Mouse (Mus musculus) MEL-GATA-1-ER (cell line): ENCODE data around the gene Cers2.

Experiments used
- DNase-seq: peaks from one replicate; pipeline ENCODE4 v3.0.0-alpha.2; 2012; ENCODE audit warnings: low read depth; ENCODE audit errors: extremely low read depth

Cers2 gene

DNA sequence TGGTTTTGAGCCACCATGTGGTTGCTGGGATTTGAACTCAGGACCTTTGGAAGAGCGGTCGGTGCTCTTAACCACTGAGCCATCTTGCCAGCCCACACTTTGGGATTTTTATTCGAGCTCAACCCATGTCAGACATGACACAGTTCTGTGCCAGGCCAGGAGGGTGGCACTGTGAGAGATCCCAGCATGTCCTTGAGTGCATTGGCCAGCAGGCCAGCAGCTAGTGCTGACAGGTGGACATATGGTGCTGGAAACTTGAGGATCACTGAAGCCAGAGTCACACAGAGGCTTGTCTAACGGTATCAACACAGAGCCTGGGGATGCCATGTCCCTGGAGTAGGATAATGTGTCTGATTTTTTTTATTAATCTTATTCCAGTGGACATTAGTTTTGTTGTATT lies 25.2 kb upstream of the Cers2 start:
- no peak for DNase-seq

DNA sequence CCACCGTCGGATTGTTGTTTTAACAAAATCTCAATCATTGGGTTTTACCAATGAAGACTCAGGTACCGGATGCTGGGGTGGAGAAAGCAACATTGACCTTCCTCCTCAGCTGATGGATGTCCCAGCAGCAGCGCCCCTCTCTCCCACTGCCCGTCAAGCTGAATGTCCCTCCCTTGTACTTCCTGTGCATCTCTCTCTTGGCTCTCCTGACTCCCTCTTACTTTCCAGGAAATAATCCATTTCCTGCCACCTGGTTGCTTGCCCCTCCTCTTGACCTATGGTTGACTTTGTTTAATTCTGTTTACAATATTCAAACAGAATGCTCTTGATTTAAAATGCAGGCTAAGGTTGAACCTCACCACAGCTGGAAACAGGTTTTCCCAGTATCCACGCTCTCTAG lies 24.4 kb upstream of the Cers2 start:
- no peak for DNase-seq

DNA sequence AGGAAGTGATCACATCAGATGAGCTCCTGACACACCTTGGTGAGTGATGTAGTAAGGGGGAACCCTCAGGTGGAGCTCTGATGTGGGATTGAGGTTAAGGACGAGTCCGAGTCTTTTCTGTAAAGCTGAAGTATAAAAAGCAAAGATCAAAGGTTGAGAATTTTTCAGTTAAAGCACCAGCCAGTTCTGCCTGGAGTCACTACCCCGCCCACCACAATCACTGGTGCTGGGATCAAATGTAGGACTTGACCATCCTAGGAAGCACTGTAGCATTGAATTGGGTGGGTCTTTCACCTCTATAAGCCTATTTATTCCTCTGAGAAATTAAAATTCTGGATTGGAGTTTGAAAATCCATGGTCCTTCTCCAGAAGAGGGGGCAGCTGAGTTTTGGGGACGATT lies 23.6 kb upstream of the Cers2 start:
- no peak for DNase-seq

DNA sequence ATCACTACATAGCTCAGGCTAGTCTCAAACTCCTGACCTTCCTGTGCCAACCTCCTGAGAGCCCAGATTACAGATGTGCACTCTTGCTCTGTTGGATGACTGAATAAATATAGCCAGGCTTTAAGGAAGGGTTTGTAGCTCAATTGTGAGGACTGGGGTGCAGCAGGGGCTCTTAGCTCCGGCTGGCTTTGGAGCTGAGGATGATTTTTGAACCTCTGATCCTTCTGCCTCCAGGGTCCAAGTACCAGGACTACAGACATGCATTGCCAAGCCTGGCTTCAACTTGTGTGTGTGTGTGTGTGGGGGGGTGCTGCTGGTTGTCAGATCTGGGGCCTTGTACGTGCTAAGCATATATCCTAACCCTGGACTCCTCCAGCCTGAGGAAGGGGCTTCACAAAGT lies 21.7 kb upstream of the Cers2 start:
- DNase-seq, result no peak

DNA sequence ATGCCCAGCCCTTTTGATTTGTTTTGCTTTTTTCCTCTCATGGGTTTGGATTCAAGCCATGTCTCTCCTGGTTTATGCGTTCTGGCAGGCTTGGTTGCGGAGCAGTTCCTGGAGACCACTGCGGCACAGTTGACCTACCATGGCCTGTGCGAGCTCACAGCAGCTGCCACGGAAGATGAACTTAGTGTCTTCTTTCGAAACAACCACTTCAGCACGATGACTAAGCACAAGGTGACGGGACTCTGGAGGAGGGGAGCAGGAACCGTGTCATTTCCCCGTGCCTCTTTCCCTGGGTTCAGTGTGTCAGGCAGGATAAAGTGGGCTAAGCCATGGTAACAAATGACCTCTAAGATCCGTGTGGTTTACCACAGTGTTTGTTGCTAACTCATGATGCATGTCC lies 21.1 kb upstream of the Cers2 start:
- no peak for DNase-seq

DNA sequence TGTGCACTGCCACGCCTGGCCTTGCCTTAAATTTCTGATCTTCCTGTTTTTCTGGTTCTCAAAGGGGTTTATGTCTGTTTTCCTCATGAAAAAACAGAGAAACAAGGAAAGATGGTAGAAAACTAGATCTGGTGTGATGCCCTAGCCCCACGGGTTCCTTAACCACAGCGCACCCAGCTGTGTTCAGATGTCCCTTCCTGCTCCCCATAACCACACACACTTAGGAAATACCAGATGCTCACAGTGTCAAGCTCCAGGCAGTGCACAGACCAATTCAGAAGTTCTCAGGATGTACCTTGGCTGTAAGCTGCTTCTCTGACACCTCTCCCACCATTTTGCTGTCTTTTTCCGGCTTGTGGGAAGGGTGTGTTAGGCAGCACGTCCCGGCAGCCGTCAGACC lies 20.3 kb upstream of the Cers2 start:
- no peak for DNase-seq

DNA sequence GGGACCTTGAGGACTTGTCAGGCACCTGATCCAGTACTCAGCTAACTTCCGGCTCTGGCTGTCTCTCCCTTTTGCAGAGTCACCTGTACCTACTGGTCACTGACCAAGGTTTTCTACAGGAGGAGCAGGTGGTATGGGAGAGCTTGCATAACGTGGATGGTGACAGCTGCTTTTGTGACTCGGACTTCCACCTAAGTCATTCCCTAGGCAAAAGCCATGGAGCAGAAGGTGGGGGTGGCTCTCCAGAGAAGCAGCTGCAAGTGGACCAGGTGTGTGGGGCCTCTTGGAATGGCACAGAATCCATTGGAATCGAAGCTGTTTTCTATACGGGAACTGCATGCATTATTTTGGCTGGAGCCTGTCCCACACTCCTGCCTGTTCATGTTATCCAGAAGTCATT lies 19.9 kb upstream of the Cers2 start:
- DNase-seq, result no peak

DNA sequence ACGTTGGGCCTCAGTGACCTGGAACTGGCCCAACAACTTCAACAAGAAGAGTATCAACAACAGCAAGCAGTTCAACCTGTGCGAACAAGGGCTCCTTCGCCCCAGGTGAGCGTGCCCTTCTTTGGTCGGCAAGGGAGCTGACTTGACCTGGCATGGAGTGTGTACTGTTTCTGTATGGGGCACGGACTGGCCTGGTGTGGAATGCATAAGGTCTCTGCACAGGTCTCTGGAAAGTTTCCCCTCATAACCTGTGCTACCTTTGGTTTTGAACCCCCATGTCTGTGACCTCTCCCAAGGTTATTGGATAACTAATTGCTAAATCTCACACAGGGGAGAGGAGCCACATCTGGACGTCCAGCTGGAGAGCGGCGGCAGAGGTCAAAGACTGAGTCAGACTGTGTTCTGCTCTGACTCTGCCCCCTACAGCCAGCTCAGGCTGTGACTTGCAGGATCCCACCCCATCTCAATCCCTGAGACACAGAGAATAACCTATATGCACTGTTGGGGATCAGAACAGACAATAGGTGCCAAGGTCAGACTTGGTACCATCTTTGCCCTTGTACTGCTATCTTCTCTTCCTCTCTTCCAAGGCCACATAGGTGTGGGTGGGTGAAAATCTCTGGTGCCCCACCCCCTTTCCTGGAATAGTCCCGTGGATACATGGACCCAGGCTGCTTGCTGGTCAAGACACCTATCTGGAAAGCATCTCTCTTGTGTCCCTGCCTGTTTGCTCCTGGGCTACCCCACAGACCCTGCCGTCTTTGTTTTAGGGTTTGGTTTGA lies 19.1 kb upstream of the Cers2 start:
- DNase-seq, result no peak

DNA sequence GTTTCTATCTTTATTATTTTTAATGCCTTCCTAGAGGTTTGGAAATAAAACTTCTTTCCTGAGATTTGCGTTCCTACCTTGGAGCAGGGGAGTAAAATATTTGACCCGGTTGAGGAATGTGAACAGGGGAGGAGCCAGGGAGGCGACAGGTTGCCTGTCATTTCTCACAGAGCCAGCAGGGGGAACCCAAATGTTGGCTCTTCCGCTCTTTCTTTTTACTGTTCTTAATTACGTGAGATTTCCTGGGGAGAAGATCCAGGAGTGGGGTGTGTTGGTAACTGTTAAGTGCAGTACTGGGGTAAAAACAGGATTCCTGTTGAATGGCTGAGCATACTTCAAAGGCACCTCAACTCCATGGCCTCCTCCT lies 18.5 kb upstream of the Cers2 start:
- no peak for DNase-seq

DNA sequence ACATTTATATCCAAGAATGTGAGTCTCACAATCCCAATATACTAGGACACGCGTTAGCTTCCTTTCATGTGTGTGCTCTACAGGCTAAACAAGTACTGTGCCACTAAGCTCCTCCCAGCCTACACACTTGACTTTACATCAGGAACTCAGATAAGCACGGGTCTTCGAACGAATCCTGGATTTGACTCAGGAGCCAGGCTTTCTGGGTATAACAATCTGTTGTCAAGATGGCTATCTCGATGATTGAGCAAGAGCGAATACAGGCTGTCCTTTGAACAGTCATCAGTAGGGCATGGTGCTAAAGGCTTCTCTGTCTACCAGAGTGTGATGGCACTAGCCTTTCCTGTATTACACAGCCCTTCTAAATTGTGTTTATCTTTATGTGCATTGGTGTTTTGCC lies 16.6 kb upstream of the Cers2 start:
- DNase-seq, result no peak

DNA sequence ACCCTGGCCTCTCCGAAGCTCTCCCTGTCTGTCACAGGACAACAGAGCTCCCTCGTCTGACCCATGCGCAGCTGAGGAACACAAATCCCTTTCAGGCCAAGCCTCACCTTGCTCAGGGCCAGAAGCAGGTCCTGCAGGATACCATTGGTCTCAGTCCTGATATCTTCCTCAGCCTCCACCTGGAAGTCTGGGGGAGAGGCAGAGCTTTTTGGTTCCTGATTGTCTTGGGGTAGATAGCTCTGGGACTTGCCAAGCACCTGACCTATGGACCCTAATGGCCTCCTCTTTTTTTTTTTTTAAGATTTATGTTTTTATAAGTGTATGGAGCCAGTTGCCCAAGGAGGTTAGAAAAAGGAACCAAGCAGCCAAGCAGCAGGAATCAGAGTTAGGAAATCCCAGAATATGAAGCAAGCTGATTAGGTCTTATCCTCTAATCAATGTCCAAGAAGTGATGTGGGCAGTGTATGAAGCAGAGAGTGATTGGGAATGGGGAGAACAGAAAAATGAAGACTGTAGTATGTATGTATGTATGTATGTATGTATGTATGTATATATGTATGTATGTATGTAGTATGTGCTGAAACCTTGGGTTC lies 13.3 kb upstream of the Cers2 start:
- DNase-seq, result no peak

DNA sequence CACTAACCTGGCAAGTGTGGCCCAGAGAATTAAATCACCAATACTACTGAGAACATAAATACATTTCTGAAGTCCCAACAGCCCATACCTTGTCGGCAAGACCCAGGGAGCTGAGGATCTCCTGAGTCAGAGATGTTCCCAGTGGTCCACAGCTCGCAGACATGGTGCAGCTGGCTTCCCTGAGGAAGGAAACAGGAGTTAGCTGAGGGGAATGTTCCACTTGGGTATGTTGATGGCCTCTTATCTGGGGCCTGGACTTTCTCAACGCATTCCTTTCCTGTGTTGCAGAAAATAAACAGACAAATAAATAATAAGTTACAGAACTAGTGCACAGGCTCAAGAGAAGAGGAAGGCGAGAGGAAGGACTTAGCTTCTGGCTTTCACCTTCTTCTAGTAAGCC lies 8.3 kb upstream of the Cers2 start:
- no peak for DNase-seq

DNA sequence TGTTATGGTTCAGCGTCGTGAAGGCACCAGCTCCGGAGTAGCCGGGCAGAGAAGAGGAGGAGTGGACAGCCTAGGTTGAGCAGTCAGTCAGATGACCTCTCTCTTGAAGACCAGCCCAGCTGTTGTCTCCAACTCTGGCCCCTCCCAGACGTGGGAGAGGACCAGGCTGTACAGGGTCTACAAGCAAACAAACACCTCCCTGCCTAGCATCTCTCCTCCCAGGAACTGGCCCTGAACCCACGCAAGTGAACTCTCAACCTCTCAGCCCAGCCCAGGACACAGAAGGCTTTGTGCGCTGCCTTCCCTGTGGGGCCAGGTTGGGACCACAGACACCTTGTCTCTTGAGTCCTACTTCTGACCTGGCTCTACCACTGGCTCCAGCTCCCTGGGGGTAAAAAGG lies 7.5 kb upstream of the Cers2 start, which contains the start of gene Anxa9:
Gene Anxa9 (minus strand): TSS at position 77 of the 400 bp plus-strand sequence.
- DNase-seq, result no peak

DNA sequence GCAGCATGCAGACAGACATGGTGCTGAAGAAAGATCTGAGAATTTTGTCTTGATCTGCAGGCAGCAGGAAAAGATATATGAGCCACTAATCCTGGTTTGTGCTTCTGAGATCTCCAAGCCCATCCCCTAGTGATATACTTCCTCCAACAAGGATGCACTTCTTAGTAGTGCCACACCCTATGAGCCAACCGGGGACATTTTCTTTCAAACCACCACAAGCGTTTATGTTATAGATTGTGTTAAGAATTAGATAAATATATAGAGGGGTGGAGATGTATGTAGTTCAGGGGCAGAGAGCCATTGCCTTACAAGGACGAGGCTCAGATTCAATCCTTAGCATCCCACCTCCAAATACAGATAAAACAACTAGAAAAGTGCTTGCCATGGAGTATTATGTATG lies 4.1 kb upstream of the Cers2 start:
- DNase-seq, result peak; percentile 74

DNA sequence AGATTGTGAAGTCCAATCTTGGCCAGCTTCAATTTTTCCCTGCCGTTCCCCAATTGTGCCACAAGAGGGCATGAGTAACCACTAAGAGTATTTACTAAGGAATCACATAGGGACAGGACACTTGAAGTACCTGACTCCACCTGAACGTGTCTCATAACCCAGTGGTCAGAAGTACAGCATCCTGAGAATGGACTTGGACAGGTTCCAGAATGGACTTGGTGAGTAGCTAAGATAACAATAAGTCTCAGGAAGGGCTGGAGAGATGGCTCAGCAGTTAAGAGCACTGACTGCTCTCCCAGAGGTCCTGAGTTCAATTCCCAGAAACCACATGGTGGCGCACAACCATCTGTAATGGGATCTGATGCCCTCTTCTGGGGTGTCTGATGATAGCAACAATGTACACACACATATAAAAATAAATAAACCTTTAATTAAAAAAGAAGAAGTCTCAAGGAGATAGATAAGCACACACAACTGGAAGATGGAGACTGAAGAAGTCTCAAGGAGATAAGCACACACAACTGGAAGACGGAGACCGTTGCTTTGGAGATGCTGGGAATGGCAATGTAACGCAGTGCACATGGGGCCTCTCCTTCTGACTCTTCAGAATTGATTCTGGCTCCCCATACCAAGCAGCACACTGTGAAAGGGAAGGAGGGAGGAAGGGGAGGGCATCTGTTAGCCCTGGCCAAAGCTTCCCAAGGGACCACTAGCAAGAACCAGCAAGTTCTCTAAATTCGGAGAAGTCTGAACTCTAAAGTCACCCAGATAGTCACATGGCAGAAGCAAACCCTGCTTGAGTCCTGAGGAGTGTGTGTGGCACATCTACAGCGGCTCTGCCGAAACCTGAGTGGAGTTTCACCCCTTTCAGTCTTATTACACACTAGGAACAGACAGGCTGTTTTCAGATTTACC lies 3.4 kb upstream of the Cers2 start:
- peak; percentile 96 for DNase-seq

DNA sequence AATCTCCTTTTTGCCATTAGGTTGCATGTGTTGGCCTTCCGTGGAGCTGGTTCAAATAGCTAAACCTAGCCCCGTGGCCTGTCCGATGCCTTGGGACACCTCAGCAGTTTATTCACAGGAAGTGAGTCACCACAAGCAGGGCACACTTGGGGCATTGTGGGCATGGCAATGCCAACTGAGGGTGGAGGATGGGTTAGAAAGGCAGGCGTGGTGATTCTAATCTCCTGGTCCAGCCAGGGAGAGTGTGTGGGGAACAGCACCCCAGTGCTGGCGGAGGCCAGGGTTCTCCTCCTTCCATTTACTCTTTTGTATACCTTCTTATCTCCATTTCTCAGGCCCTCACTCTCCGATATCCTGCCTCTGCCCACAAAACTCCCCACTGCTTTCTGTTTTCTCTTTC lies 2.0 kb upstream of the Cers2 start:
- DNase-seq, result peak; percentile 99

DNA sequence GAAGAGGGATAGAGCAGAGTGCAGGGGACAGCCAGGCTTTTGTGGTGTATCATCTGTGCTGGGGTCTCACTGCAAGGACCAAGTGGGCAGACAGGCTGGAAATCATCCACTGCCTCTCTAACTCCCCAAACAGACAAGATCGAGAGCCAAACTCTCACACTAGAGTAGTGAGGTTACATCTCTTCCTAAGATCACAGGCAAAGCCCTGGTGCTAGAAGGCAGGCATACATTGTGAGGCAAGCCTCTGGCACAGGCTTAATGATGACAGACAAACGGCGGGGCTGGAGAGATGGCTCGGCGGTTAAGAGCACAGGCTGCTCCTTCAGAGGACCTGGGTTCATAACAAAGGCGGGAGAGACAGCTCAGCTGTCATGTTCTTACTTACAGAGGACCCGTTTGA lies 1.1 kb upstream of the Cers2 start:
- DNase-seq, result peak; percentile 82

DNA sequence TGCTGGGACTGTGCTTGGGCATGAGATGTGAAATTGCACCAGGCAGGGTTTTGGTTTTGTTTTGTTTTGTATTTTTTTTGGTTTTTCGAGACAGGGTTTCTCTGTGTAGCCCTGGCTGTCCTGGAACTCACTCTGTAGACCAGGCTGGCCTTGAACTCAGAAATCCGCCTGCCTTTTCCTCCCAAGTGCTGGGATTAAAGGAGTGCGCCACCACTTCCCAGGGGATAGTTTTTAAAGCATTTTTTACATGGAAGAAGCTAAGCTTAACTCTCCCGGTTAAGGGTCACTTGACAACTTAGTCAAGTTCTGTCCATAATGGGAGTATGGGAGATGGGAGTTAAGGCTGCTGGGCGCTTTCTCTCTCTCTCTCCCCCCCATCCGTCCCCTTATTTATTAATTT lies 516 bp upstream of the Cers2 start:
- no peak for DNase-seq

DNA sequence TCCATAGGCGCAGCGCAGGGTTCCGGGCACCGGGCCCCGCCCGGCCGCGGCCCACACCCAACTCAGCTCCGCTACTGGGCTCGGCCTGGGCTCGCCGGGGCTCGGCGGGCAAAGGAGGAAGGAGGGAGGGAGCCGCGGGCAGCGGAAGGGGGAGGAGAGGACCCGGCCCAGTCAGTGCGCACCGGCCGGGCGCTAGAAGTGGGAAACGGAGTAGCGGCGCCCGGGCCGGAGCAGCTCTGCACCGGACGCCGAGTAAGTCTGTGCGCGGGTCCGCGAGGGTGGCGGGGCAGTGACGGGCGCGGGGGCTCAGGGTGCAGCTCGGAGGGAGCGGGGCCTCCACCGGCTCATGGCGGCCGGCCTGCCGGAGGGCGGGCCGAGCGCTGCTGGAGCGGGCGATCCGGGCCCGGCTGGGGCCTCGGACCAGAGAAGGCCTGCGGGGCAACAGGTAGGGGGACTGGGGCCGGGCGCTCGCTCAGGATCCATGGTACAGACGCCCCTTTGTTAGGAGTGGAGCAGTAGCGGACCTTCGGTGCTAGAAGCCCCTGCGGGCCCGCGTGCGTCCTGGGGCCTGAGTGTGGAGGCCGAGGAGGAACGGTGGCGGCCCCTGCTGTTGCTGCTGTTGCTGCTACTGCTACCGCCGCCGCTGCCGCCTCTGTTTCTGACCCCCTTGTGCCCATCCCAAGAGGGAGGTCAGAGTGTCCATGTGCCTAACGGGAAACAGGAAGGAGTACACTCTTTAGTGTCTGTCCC lies 678 bp downstream of the Cers2 start:
- peak; percentile 73 for DNase-seq

DNA sequence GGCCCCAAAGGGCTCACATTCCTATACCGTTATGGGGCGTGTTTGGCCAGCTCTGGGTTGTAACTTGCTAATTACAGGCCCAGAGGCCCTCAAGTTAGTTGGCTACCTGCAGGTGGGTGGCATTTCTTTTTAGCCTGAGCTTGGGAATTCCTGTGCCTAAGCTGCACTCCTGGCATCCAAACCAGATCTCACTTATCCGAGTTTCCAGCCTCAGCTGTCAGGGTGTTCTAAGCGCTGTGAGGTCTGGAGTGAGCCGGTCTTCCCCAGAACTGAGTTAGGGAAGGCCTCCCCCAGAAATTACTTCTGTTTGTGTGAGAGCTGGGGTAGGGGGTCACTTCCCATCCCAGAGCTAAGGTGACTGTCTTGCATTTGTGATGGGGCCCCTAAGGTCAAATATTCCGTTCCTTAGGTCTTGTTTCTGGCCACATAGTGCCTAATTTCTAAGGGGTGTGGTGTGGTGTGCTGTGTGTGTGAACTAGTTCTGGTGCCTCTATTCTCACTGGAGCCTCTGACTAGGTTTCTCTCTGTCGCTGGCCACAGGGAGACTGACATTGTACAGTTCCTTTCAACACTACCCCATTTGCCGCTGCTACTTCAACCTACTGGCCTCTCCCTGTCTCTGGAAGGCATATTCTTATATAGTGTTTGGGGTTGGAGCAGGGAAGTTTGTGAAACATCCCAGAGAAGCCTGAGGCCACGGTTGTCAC lies 1.4 kb downstream of the Cers2 start:
- DNase-seq, result peak; percentile 76
